Mouse (Mus musculus): Measurements from ENCODE around the gene 1110065P20Rik. TPM values are rescaled to one million over a fixed set of nuclear protein-coding genes. Genes with fewer than 3 reads are reported as not detected.

1110065P20Rik gene
- polyA plus RNA-seq, 1 experiment: 14.7 TPM

GRCm38 (mm10) chr4:124847573-124847972, 3.4 kb downstream of the 1110065P20Rik start:
- Histone ChIP-seq H3K4me1 (ENCODE audit: control insufficient read depth, insufficient read depth, insufficient read length) (peaks cover 12% of the 10 kb centered on the region), H3K4me3 (ENCODE audit: extremely low read depth, insufficient read depth, insufficient read length) (no peak overlapping the region), H3K27ac (ENCODE audit: insufficient read depth, low read length) (no peak overlapping the region), H3K36me3 (ENCODE audit: control insufficient read depth, insufficient read depth, low read length) (peaks cover 1% of the 10 kb centered on the region; the same call in 1 of the 2 replicates), H3K27me3 (ENCODE audit: control insufficient read depth, insufficient read depth, low read length) (no peaks in the 10 kb centered on the region)
- TF ChIP-seq POLR2A (IDR thresholded peaks at IDR 0.05; ENCODE audit: low read depth, low read length): no peak
- TF ChIP-seq CTCF (IDR thresholded peaks at IDR 0.05; ENCODE audit: extremely low read depth, insufficient read depth, insufficient read length, insufficient replicate concordance): peak; percentile 94
- DNase-seq (ENCODE audit: low read depth in 1 of 2, low spot score in 2 of 2): peak; percentile 26 to 74
- 20% methylated on average over 8 of the region's 8 CpGs for WGBS

DNA sequence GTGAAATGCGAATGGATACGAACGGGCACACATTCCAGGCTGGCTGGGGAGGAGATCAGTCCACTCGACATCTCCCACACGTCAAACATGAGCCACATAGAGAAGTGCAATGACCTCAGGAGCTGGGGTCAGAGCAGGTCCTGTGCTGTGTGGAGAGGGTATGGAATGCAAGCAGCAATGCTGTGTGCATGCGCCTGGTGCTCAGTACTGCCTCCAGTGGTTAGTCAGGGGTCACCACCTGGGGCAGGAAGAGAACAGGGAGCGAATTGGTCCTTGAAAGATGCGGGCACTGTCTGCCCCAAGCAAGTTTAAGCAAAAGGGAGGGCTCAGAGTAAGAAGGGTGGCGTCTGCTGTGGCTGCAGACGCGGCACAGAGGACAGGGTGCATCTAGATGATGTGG, 7.5 kb downstream of the 1110065P20Rik start:
- Histone ChIP-seq H3K36me3 (ENCODE audit: control insufficient read depth, insufficient read depth, low read length) (peaks cover 9% of the 10 kb centered on the region), H3K4me3 (ENCODE audit: extremely low read depth, insufficient read depth, insufficient read length) (no peak overlapping the region), H3K4me1 (ENCODE audit: control insufficient read depth, insufficient read depth, insufficient read length) (no peaks in the 10 kb centered on the region), H3K27ac (ENCODE audit: insufficient read depth, low read length) (no peak overlapping the region), H3K27me3 (ENCODE audit: control insufficient read depth, insufficient read depth, low read length) (no peaks in the 10 kb centered on the region)
- WGBS: 81% methylated on average over 11 of the region's 11 CpGs
- peak; percentile 70; the same call in 1 of the 2 replicates for TF ChIP-seq CTCF (IDR thresholded peaks at IDR 0.05; ENCODE audit: extremely low read depth, insufficient read depth, insufficient read length, insufficient replicate concordance)
- TF ChIP-seq POLR2A (IDR thresholded peaks at IDR 0.05; ENCODE audit: low read depth, low read length): no peak
- DNase-seq (ENCODE audit: low read depth in 1 of 2, low spot score in 2 of 2): peak in 1 of 2 experiments; percentile 42

GRCm38 (mm10) chr4:124840998-124841397, 10.0 kb downstream of the 1110065P20Rik start:
- Histone ChIP-seq H3K27ac (ENCODE audit: insufficient read depth, low read length) (no peak overlapping the region), H3K36me3 (ENCODE audit: control insufficient read depth, insufficient read depth, low read length) (peaks cover 12% of the 10 kb centered on the region), H3K27me3 (ENCODE audit: control insufficient read depth, insufficient read depth, low read length) (no peaks in the 10 kb centered on the region), H3K4me3 (ENCODE audit: extremely low read depth, insufficient read depth, insufficient read length) (no peak overlapping the region), H3K4me1 (ENCODE audit: control insufficient read depth, insufficient read depth, insufficient read length) (no peaks in the 10 kb centered on the region)
- 100% methylated on average over 1 of the region's 1 CpGs for WGBS
- DNase-seq (ENCODE audit: low read depth in 1 of 2, low spot score in 2 of 2): no peak
- TF ChIP-seq POLR2A (IDR thresholded peaks at IDR 0.05; ENCODE audit: low read depth, low read length) (no peak), CTCF (IDR thresholded peaks at IDR 0.05; ENCODE audit: extremely low read depth, insufficient read depth, insufficient read length, insufficient replicate concordance) (no peak)

- Histone ChIP-seq H3K27me3 (ENCODE audit: control insufficient read depth, insufficient read depth, low read length) (no peaks in the 10 kb centered on the region), H3K4me1 (ENCODE audit: control insufficient read depth, insufficient read depth, insufficient read length) (no peaks in the 10 kb centered on the region), H3K36me3 (ENCODE audit: control insufficient read depth, insufficient read depth, low read length) (peaks cover 16% of the 10 kb centered on the region), H3K27ac (ENCODE audit: insufficient read depth, low read length) (no peak overlapping the region), H3K4me3 (ENCODE audit: extremely low read depth, insufficient read depth, insufficient read length) (no peak overlapping the region)
- DNase-seq (ENCODE audit: low read depth in 1 of 2, low spot score in 2 of 2): no peak
- TF ChIP-seq POLR2A (IDR thresholded peaks at IDR 0.05; ENCODE audit: low read depth, low read length) (no peak), CTCF (IDR thresholded peaks at IDR 0.05; ENCODE audit: extremely low read depth, insufficient read depth, insufficient read length, insufficient replicate concordance) (no peak)
- WGBS: 92% methylated on average over 14 of the region's 14 CpGs
Measured at GRCm38 (mm10) chr4:124838035-124838700, 12.8 kb downstream of the 1110065P20Rik start.

GRCm38 (mm10) chr4:124832796-124833195, 18.2 kb downstream of the 1110065P20Rik start:
- no peak for TF ChIP-seq POLR2A (IDR thresholded peaks at IDR 0.05; ENCODE audit: low read depth, low read length)
- TF ChIP-seq CTCF (IDR thresholded peaks at IDR 0.05; ENCODE audit: extremely low read depth, insufficient read depth, insufficient read length, insufficient replicate concordance): no peak
- H3K27me3 ChIP-seq (ENCODE audit: control insufficient read depth, insufficient read depth, low read length): no peaks in the 10 kb centered on the region
- WGBS: 97% methylated on average over 10 of the region's 10 CpGs

DNA sequence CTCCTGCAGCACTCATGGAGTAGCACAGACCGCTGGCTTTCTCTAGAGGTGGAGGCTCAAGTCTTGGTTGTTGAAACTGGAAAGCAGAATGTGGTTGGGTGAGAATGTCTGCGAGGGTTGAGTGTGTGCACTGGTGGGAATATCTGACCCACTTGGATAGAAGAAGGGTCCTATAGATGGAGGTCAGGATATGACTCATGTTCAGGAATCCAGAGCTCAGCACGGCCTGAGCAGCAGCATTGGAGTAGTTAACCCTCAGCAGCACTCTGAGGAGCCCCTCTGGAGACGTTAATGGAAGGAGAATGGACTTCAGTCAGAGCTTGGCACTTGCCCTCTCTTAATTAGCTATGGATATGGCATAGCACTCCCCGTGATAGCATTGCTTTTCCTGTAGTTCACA, 21.3 kb downstream of the 1110065P20Rik start:
- Histone ChIP-seq H3K27ac (ENCODE audit: insufficient read depth, low read length) (no peak overlapping the region), H3K36me3 (ENCODE audit: control insufficient read depth, insufficient read depth, low read length) (peaks cover 35% of the 10 kb centered on the region), H3K4me3 (ENCODE audit: extremely low read depth, insufficient read depth, insufficient read length) (no peak overlapping the region), H3K27me3 (ENCODE audit: control insufficient read depth, insufficient read depth, low read length) (no peaks in the 10 kb centered on the region), H3K4me1 (ENCODE audit: control insufficient read depth, insufficient read depth, insufficient read length) (no peaks in the 10 kb centered on the region)
- no peak for DNase-seq (ENCODE audit: low read depth in 1 of 2, low spot score in 2 of 2)
- 85% methylated on average over 5 of the region's 5 CpGs for WGBS
- TF ChIP-seq CTCF (IDR thresholded peaks at IDR 0.05; ENCODE audit: extremely low read depth, insufficient read depth, insufficient read length, insufficient replicate concordance) (no peak), POLR2A (IDR thresholded peaks at IDR 0.05; ENCODE audit: low read depth, low read length) (no peak)

More at GRCm38 (mm10) chr4:124832796-124833195, 18.2 kb downstream of the 1110065P20Rik start:
- no peak for DNase-seq (ENCODE audit: low read depth in 1 of 2, low spot score in 2 of 2)
- no peak overlapping the region for H3K27ac ChIP-seq (ENCODE audit: insufficient read depth, low read length)
- H3K4me3 ChIP-seq (ENCODE audit: extremely low read depth, insufficient read depth, insufficient read length): no peak overlapping the region
- H3K4me1 ChIP-seq (ENCODE audit: control insufficient read depth, insufficient read depth, insufficient read length): no peaks in the 10 kb centered on the region
- H3K36me3 ChIP-seq (ENCODE audit: control insufficient read depth, insufficient read depth, low read length): peaks cover 23% of the 10 kb centered on the region

GRCm38 (mm10) chr4:124825371-124825965, 25.5 kb downstream of the 1110065P20Rik start:
- Histone ChIP-seq H3K27ac (ENCODE audit: insufficient read depth, low read length) (no peak overlapping the region), H3K4me3 (ENCODE audit: extremely low read depth, insufficient read depth, insufficient read length) (no peak overlapping the region), H3K4me1 (ENCODE audit: control insufficient read depth, insufficient read depth, insufficient read length) (no peaks in the 10 kb centered on the region), H3K27me3 (ENCODE audit: control insufficient read depth, insufficient read depth, low read length) (no peaks in the 10 kb centered on the region), H3K36me3 (ENCODE audit: control insufficient read depth, insufficient read depth, low read length) (peaks cover 31% of the 10 kb centered on the region)
- TF ChIP-seq POLR2A (IDR thresholded peaks at IDR 0.05; ENCODE audit: low read depth, low read length): no peak
- no peak for TF ChIP-seq CTCF (IDR thresholded peaks at IDR 0.05; ENCODE audit: extremely low read depth, insufficient read depth, insufficient read length, insufficient replicate concordance)
- 97% methylated on average over 21 of the region's 21 CpGs for WGBS
- DNase-seq (ENCODE audit: low read depth in 1 of 2, low spot score in 2 of 2): no peak
